Mouse (Mus musculus): ENCODE measurements around the gene Ccdc120. TPM values are rescaled to one million over a fixed set of nuclear protein-coding genes. Genes with fewer than 3 reads are reported as not detected.

The Ccdc120 gene
- polyA plus RNA-seq, 1 experiment: 23.2 TPM

DNA sequence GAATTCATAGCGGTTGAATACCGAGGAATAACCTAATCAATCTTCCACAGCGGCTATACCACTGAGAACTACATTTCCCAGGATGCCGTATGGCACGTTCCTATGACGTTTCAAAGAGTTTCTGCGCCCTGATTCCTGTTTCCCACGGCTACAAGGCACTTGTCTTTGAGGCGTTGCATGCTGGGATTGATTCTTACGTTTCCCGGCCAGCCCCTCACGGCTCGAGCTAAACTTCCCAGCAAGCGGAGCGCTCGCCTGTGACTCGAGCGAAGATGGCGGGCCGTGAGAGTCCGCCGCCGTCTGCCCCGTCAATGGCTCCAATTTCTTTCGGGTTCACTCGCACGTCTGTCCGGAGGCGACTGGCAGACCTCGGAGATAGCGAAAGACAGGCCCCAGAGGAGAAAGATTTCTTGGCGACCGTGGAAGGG, 53.7 kb downstream of the Ccdc120 start, which contains the start of gene Gpkow:
TSS of gene Gpkow (plus strand) at position 178 of the 428 bp plus-strand sequence.
- Histone ChIP-seq H3K27ac (ENCODE audit: insufficient read depth, low read length) (no peak within 1 kb of the TSS), H3K4me3 (ENCODE audit: insufficient read depth, low read length) (peak within 1 kb of the TSS; percentile 70), H3K4me1 (ENCODE audit: control insufficient read depth, insufficient read depth, low read length) (no peaks in the 10 kb centered on the region)
- TF ChIP-seq POLR2A (IDR thresholded peaks at IDR 0.05; ENCODE audit: extremely low read depth, insufficient read depth, low read length): peak; percentile 68; the same call in 1 of the 2 replicates
- no peak for TF ChIP-seq CTCF (IDR thresholded peaks at IDR 0.05; ENCODE audit: extremely low read depth, insufficient read depth, low read length)

DNA sequence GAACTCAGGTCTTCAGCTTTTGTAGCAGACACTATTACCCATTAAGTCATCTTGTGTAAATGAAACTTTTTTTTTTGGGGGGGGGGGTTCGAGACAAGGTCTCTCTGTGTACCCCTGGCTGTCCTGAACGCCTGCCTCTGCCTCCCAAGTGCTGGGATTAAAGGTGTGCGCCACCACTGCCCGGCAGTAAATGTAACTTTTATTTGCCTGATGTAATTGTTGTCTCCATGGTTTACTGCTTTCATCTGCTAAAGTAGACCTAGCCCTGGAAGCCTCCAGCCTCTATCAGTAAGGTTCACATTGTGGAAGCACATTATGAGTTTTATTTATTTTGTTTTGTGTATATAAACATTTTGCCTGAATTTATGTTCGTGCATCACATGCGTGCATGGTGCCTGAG, 54.2 kb downstream of the Ccdc120 start:
- no peak overlapping the region for H3K27ac ChIP-seq (ENCODE audit: insufficient read depth, low read length)

DNA sequence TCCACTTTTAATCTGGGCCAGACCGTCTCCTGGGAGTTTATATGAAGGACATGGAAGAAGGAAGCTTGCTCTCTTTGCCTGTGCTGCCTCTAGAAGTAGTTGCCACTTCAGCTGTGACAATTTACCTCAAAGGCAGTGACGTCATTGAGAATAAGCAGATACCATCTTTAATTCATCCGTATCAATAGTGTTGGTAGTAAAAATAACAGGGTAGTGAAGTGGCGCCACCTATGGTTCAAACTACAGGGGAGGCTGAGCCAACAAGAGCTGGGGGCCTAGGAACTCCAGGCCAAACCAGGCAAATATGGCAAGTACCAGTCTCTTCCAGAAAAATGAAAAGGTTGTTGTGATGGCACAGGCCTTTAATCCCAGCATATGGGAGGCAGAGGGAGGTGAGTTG, 57.8 kb downstream of the Ccdc120 start:
- H3K27ac ChIP-seq (ENCODE audit: insufficient read depth, low read length): no peak overlapping the region
- TF ChIP-seq CTCF (IDR thresholded peaks at IDR 0.05; ENCODE audit: extremely low read depth, insufficient read depth, low read length) (peak; percentile 24; the same call in 1 of the 2 replicates), POLR2A (IDR thresholded peaks at IDR 0.05; ENCODE audit: extremely low read depth, insufficient read depth, low read length) (no peak)
- no peak overlapping the region for H3K4me3 ChIP-seq (ENCODE audit: insufficient read depth, low read length)
- no peaks in the 10 kb centered on the region for H3K4me1 ChIP-seq (ENCODE audit: control insufficient read depth, insufficient read depth, low read length)

More for the DNA sequence above, 54.2 kb downstream of the Ccdc120 start:
- TF ChIP-seq POLR2A (IDR thresholded peaks at IDR 0.05; ENCODE audit: extremely low read depth, insufficient read depth, low read length): no peak
- no peak for TF ChIP-seq CTCF (IDR thresholded peaks at IDR 0.05; ENCODE audit: extremely low read depth, insufficient read depth, low read length)
- Histone ChIP-seq H3K4me3 (ENCODE audit: insufficient read depth, low read length) (no peak overlapping the region; the same call in 1 of the 2 replicates), H3K4me1 (ENCODE audit: control insufficient read depth, insufficient read depth, low read length) (no peaks in the 10 kb centered on the region)

DNA sequence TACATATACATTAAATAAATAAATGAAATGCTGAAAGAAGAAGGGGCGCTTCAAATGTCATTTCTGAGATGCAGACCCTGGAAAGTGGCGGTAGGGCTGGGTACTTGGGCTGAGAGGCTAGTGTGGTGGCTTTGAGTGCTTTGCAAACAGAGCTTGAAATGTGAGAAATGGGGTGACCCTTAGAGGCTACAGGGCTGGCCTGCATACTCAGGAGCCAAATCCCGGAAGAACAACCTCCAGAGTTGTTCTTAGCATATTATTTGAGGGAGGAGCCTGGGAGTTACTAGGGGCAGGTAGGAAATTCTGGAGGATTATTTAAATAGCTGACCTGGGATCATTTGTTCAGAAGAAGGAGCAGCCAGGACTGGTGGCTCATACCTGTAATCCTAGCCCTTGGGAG, 60.2 kb downstream of the Ccdc120 start:
- Histone ChIP-seq H3K27ac (ENCODE audit: insufficient read depth, low read length) (no peak overlapping the region), H3K4me3 (ENCODE audit: insufficient read depth, low read length) (no peak overlapping the region), H3K4me1 (ENCODE audit: control insufficient read depth, insufficient read depth, low read length) (no peaks in the 10 kb centered on the region)
- TF ChIP-seq CTCF (IDR thresholded peaks at IDR 0.05; ENCODE audit: extremely low read depth, insufficient read depth, low read length) (no peak), POLR2A (IDR thresholded peaks at IDR 0.05; ENCODE audit: extremely low read depth, insufficient read depth, low read length) (no peak)

DNA sequence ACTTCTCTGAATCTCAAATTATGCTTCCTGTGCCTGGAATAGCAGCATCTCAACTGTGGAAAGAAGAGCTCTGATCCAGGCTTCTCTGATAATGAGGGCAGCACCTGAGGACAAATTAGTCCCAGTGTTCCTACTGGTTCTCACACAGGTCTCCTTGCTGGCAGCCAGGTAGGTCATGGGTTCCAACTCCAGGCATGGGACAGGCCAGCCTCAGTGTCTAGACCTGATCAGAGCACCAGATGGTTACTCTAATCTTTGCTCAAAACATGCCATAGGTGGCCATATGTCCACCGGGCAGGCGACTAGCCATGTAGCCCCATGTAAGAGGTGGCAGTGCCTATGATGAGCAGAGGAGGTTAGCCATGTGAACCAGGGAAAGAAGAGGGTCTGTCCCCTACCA, 62.4 kb downstream of the Ccdc120 start:
- no peak overlapping the region for H3K27ac ChIP-seq (ENCODE audit: insufficient read depth, low read length)
- no peaks in the 10 kb centered on the region for H3K4me1 ChIP-seq (ENCODE audit: control insufficient read depth, insufficient read depth, low read length)
- TF ChIP-seq CTCF (IDR thresholded peaks at IDR 0.05; ENCODE audit: extremely low read depth, insufficient read depth, low read length) (no peak), POLR2A (IDR thresholded peaks at IDR 0.05; ENCODE audit: extremely low read depth, insufficient read depth, low read length) (no peak)
- H3K4me3 ChIP-seq (ENCODE audit: insufficient read depth, low read length): no peak overlapping the region

Other genes with a start within 250 kb of the Ccdc120 start
- 0.04 TPM in 1 of 2 replicates, not detected in the other for gene Foxp3, start 177.3 kb downstream of the Ccdc120 start, polyA plus RNA-seq (2012; rRNA removed)
- 13.9 and 14.2 TPM in 2 replicates for gene Ppp1r3f, start 176.6 kb downstream of the Ccdc120 start, polyA plus RNA-seq (2012; rRNA removed)
- 36.1 and 39.7 TPM in 2 replicates for gene Ccdc22, start 145.4 kb downstream of the Ccdc120 start, polyA plus RNA-seq (2012; rRNA removed)
- gene Cacna1f, start 143.8 kb downstream of the Ccdc120 start, polyA plus RNA-seq (2012; rRNA removed): 0.17 and 0.26 TPM in 2 replicates
- 1,108 and 1,136 TPM in 2 replicates for gene Syp, start 112.4 kb downstream of the Ccdc120 start, polyA plus RNA-seq (2012; rRNA removed)
- 2.1 and 2.5 TPM in 2 replicates for gene Prickle3, start 93.6 kb downstream of the Ccdc120 start, polyA plus RNA-seq (2012; rRNA removed)
- 14.5 and 16.3 TPM in 2 replicates for gene Plp2, start 79.5 kb downstream of the Ccdc120 start, polyA plus RNA-seq (2012; rRNA removed)
- gene Magix, start 69.7 kb downstream of the Ccdc120 start, polyA plus RNA-seq (2012; rRNA removed): 0.96 and 1.2 TPM in 2 replicates
- 26.7 and 28.3 TPM in 2 replicates for gene Gpkow, start 53.8 kb downstream of the Ccdc120 start, polyA plus RNA-seq (2012; rRNA removed)
- 77.0 and 84.9 TPM in 2 replicates for gene Wdr45, start 36.6 kb downstream of the Ccdc120 start, polyA plus RNA-seq (2012; rRNA removed)
- gene Gm45208, start 28.7 kb downstream of the Ccdc120 start, polyA plus RNA-seq (2012; rRNA removed): 0.46 TPM in 1 of 2 replicates, not detected in the other
- 131 and 135 TPM in 2 replicates for gene Praf2, start 22.5 kb downstream of the Ccdc120 start, polyA plus RNA-seq (2012; rRNA removed)
- gene Tfe3, start 11.7 kb upstream of the Ccdc120 start, polyA plus RNA-seq (2012; rRNA removed): 20.6 and 21.4 TPM in 2 replicates
- 106 and 115 TPM in 2 replicates for gene Gripap1, start 38.9 kb upstream of the Ccdc120 start, polyA plus RNA-seq (2012; rRNA removed)
- gene Kcnd1, start 71.4 kb upstream of the Ccdc120 start, polyA plus RNA-seq (2012; rRNA removed): 7.6 and 7.9 TPM in 2 replicates
- gene Otud5, start 90.5 kb upstream of the Ccdc120 start, polyA plus RNA-seq (2012; rRNA removed): 46.4 and 49.1 TPM in 2 replicates
- gene Pim2, start 127.4 kb upstream of the Ccdc120 start, polyA plus RNA-seq (2012; rRNA removed): 52.5 and 53.8 TPM in 2 replicates
- 50.2 and 52.7 TPM in 2 replicates for gene Slc35a2, start 133.1 kb upstream of the Ccdc120 start, polyA plus RNA-seq (2012; rRNA removed)
- gene Pqbp1, start 148.4 kb upstream of the Ccdc120 start, polyA plus RNA-seq (2012; rRNA removed): 137 and 157 TPM in 2 replicates
- gene Timm17b, start 148.5 kb upstream of the Ccdc120 start, polyA plus RNA-seq (2012; rRNA removed): 18.5 and 20.1 TPM in 2 replicates
- not detected in 2 replicates for gene Gm10491, start 156.9 kb upstream of the Ccdc120 start, polyA plus RNA-seq (2012; rRNA removed)
- gene Gm10490, start 158.6 kb upstream of the Ccdc120 start, polyA plus RNA-seq (2012; rRNA removed): not detected in 2 replicates
- gene Pcsk1n, start 168.9 kb upstream of the Ccdc120 start, polyA plus RNA-seq (2012; rRNA removed): 580 and 602 TPM in 2 replicates
- gene Eras, start 177.7 kb upstream of the Ccdc120 start, polyA plus RNA-seq (2012; rRNA removed): not detected in 2 replicates
- 70.7 and 78.0 TPM in 2 replicates for gene Hdac6, start 197.0 kb upstream of the Ccdc120 start, polyA plus RNA-seq (2012; rRNA removed)
- gene Gata1, start 227.2 kb upstream of the Ccdc120 start, polyA plus RNA-seq (2012; rRNA removed): not detected in 2 replicates

Measured in cortical plate, adult 2 months (tissue).